Mouse (Mus musculus) right cerebral cortex, postnatal 14 days (tissue): ENCODE data around the gene Nhsl1.
A peak's percentile ranks its signal among the peaks of the same experiment; 100 is the strongest.

ENCODE experiments used
- DNase-seq: peaks from one replicate; pipeline ENCODE4 v3.0.0; 2022

The Nhsl1 gene

DNA sequence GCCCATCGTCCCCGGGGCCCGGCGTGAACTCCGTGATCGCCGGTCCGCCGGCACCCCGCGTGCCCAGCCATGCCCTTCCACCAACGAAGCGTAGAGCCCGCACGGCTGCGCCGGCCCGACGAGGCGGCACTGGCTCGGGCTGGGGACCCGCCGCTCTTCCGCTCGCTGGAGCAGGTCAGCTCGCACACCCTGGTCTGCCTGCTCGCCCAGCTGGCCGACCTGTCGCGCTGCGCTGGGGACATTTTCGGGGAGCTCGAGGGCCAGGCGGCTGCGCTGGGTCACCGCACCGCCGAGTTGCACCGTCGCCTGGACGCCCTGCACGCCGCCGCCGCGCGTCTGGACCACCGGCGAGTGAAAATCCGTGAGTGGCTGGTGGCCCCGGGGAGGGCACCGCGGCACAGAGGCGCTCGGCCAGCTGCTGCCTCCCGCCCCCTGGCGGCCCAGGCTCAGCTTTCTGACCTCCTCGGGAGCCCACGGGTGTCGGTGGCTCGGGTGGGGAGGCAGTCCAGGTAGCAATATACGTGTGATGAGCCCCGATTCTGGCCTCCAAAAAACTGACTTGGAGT is at the start of gene Nhsl1:
Nhsl1 (plus strand) TSS at position 70 of the 566 bp plus-strand sequence.
- DNase-seq = peak; percentile 31

- no peak for DNase-seq
These were observed 42.6 kb upstream of the Nhsl1 start for GRCm38 (mm10) chr10:18276090-18276734.

DNA sequence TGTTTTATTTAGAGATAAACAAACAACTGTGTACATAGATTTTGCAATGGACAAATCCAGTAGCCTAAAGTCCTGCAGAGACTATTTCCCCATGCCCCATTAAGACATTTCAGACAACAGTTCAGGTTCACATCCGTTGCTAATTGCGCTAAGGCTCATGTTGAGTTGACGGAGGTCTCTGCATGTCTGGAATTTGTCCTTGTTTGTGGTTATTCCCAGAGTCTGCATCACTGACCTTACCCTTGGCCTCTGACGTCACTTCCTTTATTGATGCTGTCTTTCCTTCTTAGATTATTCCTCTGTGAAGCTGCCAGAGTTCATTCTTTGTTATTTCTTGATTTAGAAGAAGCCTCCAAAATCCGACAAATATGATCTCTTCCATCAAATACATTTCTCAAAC is 34.8 kb upstream of the Nhsl1 start:
- no peak for DNase-seq

- no peak for DNase-seq
These were observed 29.3 kb upstream of the Nhsl1 start for GRCm38 (mm10) chr10:18289512-18289911.

- DNase-seq = no peak
These were observed 13.7 kb upstream of the Nhsl1 start for GRCm38 (mm10) chr10:18305106-18305505.

DNA sequence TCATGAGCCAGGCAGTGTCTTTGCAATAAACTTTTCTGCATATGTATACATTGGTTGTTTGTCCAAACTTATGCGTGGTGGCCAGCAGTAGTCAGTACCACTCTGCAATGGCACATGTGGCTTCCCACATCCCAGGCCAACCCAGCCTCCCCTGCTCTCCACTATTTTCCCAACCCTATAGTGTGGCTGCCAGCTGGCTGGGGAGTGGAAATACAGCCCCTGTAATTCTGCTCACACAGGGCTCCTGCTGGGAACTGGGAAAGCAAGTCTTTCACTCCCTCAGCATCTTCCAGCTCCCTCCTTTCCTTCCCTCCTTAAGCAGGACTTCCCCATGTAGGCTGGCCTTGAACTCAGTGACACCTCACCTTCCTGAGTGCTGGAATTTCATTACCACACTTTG is 3.7 kb upstream of the Nhsl1 start:
- DNase-seq = peak; percentile 11

DNA sequence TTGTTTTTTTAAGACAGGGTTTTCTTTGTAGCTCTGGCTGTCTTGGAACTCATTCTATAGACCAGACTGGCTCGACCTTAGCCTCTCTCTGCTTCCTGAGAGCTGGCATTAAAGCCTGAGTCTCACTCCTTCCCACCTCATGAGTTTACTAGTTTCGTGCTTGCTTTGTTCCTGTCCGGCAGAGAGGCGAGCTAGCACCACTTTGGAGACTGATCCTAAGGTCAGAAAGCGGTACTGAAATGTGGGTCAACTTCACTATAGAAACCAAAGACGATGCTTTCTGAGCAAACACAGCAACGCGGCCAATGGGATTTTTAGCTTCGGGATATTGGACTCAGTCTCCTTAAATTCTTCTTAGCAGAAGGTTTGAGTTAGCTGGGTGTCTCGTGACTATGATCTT is 1.3 kb upstream of the Nhsl1 start:
- no peak for DNase-seq

GRCm38 (mm10) chr10:18317961-18318915 is 547 bp upstream of the Nhsl1 start:
- DNase-seq = peak; percentile 50

- DNase-seq = no peak
These were observed 906 bp downstream of the Nhsl1 start for GRCm38 (mm10) chr10:18319691-18320090.

DNA sequence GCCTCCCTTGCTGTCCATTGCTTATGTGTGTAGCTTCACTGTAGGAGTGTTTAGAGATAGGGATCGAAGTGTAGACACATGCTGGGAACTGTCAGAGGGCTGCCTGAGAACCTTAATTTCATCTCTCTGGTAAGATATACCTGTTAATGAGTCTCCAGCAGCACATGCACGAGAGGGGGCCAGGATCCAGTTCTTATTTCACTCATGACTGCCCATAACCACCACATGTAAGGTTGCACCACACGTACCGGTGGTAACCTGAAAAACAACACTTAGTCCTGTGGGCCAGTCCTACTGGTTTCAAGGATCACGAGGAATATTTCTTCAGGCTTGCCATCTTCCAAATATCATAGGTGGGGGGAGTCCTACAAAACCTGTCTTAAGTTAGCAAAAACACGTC is 3.1 kb downstream of the Nhsl1 start:
- DNase-seq = no peak

GRCm38 (mm10) chr10:18323701-18324100 is 4.9 kb downstream of the Nhsl1 start:
- DNase-seq = no peak

DNA sequence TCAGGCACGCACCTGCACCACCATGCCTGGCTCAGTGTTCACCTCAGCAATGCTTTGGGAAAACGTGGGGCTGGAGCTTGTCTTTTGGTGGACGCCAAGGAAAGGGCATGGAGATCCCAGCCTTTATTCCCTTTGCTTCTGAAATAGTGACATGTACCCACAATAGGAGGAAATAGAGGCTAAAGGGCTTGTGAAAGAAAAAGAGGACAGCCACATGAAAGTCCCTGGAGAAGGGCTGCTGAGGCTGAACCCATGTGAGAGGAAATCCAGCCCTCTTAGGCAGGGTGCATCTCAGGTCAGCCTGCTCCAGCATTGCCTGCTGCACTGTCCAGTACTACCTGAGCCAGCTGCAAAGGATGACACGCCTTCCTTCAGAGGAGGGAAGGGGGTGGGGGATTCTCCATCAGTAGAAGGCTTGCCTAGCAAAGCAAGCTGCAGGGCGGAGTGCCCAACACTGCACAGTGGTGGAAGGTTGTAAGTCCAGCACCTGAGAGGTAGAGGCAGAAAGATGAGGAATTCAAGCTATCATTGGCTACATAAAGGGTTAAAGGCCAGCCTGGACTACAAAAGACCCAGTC is 9.6 kb downstream of the Nhsl1 start:
- no peak for DNase-seq

- DNase-seq = no peak
These were observed 10.6 kb downstream of the Nhsl1 start for GRCm38 (mm10) chr10:18329096-18330038.

GRCm38 (mm10) chr10:18330445-18330844 is 11.7 kb downstream of the Nhsl1 start:
- DNase-seq = no peak

DNA sequence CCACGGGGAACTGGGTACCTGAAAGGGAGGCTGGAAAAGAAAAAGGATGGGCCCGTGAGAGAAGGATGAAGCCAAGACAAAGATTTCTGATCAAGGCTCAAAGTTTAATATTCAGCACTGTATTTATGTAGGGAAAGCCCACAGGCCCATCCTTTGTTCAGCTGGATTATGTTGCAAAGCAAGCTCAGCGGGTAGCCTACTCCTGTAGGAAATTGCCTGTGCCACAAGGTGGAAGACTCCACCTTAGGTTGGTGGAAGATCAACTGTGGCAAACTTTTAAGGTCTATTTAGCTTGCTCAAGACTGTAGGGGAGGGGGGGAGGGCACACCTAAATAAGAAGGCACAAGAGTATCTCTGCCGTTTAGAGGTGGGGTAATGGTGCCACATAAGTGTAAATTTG is 14.8 kb downstream of the Nhsl1 start:
- DNase-seq = no peak

DNA sequence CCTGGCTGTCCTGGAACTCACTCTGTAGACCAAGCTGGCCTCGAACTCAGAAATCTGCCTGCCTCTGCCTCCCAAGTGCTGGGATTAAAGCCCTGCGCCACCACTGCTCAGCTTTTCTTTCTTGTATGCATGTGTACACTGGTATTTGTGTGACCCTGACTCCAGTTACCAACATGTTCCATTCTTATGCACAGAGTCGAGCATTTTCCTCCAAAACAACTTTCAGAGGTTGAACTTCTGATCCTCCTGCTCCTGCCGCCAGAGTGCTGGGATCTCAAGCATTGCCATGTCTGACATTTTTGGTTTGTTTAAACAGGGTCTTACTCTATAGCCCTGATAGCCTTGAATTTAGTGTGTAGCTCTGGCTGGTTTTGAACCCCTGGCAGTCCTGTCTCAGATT is 15.4 kb downstream of the Nhsl1 start:
- no peak for DNase-seq

DNA sequence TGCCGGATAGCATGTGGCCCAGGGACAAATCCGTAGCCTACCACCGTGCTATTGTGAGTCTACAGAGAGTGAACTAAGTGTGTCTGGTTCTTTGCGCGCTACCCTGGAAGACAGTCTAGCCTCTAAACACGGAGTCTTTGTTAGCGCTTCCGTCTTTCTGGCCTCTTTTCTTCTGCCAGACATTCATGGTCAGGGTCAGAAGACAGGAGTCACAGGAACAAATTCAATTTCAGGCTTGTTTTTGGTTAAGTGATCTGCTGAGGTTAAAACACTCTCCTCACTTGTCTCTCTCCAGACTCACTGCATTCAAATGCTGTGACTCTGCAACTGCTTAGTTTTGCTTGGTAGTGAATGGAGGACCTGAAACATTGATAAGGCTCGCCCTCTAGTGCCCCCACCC is 15.9 kb downstream of the Nhsl1 start:
- no peak for DNase-seq

DNA sequence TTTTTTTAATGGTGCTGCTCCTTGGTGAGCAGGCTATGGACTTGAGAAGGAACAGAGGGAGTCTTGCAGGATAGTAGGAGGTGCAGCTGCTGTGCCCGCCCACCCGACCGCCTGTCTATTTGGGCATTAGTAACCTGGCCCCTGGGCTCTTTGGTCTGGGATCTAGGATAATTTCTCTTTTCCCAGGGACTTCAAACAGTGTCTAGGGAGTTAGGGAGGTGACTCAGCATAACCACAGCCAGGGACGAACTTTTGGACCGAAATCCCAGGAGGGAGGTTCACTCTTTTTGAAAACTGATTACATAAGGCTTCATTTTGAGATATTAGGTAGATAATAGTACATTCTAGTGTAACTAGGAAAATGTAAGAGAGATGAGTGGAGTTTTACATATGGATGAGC is 18.9 kb downstream of the Nhsl1 start:
- DNase-seq = no peak

GRCm38 (mm10) chr10:18339386-18339785 is 20.6 kb downstream of the Nhsl1 start:
- DNase-seq = no peak

DNA sequence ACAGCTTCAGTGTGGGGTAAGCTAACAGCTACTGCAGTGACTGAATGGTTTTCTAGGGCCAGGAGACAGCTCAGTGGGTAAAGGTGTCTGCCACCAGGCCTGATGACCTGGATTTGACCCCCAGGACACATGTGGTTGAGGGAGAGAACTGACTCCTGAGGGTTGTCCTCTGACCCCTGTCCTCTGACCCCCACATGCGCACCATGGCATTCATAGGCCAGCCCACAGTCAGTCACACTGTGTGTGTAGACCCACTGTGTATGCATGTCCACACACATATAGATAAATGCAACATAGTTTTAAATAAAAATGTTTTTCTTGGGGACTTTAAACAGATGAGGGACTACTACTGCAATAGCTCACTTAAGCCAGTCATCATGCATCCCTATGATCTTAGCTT is 22.1 kb downstream of the Nhsl1 start:
- no peak for DNase-seq

DNA sequence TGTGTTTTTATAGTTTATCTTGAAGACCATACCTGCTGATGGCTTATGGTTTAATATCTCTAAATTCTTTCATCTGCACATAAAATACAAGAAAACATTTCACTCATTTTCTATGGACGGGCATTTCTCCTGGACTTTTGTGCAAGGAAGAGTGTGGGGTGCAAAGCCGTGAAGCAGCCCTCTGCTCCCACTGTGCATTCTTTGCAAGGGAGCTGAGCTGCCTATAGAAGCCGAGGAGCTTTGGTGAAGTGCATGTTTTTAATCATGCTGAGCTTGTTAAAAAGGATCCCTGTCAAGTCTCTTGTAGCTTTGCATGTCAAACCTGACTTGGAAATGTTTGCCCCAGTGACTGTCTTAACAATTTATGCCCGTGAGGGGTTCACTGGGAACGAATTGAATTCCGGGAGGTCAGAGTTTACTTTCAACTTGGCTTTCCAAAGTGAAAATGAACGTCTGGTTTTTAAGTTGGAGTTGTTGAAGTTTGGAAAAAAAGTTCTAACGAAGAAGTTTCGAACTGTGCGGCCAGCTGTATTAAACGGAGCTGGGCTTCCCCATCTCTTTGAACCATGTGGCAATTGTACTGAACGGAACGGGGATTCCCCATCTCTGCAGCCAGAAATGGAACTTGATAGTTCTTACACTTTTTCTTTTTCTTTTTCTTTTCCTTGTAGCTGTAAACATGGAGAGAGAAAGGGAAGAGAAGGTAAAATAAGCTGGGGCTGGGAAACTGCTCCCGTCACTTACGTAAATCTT is 22.8 kb downstream of the Nhsl1 start:
- DNase-seq = no peak

DNA sequence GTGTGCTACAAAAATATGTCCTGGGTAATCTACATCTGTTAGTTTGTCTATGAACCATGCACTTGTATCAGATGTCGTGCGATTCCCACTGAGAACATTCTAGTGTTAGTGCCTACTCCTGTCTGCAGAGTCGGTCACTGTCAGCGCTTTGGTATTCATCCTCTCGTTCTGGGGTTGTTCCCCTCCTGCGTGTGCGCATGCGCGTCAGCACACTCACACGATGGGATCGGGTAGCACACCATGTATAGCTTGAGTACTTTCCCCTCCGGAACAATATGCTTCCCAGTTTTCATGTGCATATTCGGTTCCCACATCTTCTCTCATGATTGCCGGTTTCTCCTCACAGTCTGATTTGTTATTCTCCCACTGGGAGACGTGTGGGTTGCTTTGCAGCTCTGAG is 28.4 kb downstream of the Nhsl1 start:
- no peak for DNase-seq
